Mouse (Mus musculus) neural tube, embryonic 15.5 days (tissue): ENCODE data around the gene Sema6c. TPM values are rescaled to one million over a fixed set of nuclear protein-coding genes. Genes with fewer than 3 reads are reported as not detected.

Source experiments
- ATAC-seq: fragments of 200-750 bp; cut with Nextera tagmentation; 2 replicates; pipeline ENCODE4 v1.8.0; 2017; ENCODE audit warnings: mild to moderate bottlenecking, moderate TSS enrichment, moderate library complexity; ENCODE audit not compliant: low FRiP score
- H3K27ac ChIP-seq: fragments of 300-500 bp; sonication (generic); replicated peaks from 2 replicates; pipeline ENCODE4 v1.5.1; 2015; ENCODE audit warnings: mild to moderate bottlenecking, inconsistent platforms
- H3K27me3 ChIP-seq: fragments of 300-500 bp; sonication (generic); replicated peaks from 2 replicates; pipeline ENCODE4 v1.6.1; 2015; ENCODE audit warnings: inconsistent platforms
- H3K36me3 ChIP-seq: fragments of 300-500 bp; sonication (generic); 2 replicates; pipeline ENCODE4 v1.6.1; 2015; ENCODE audit warnings: inconsistent platforms
- H3K4me1 ChIP-seq: fragments of 300-500 bp; sonication (generic); 2 replicates; pipeline ENCODE4 v1.6.1; 2015; ENCODE audit warnings: inconsistent platforms
- H3K4me2 ChIP-seq: fragments of 300-500 bp; sonication (generic); 2 replicates; pipeline ENCODE4 v1.6.1; 2015; ENCODE audit warnings: inconsistent platforms, mild to moderate bottlenecking, moderate library complexity
- H3K4me3 ChIP-seq: fragments of 300-500 bp; sonication (generic); replicated peaks from 2 replicates; pipeline ENCODE4 v1.5.1; 2015; ENCODE audit warnings: mild to moderate bottlenecking, inconsistent platforms
- H3K9ac ChIP-seq: fragments of 300-500 bp; sonication (generic); replicated peaks from 2 replicates; pipeline ENCODE4 v1.6.1; 2015; ENCODE audit warnings: mild to moderate bottlenecking, inconsistent platforms
- H3K9me3 ChIP-seq: fragments of 300-500 bp; sonication (generic); replicated peaks from 2 replicates; pipeline ENCODE4 v1.6.1; 2016; ENCODE audit warnings: inconsistent platforms
- WGBS: fragments of 180-500 bp; shearing (Covaris S2); methylation state at CpG from one replicate; pipeline ENCODE4 v1.1.7; 2015; ENCODE audit warnings: mixed read lengths; 5-methylcytosine and 5-hydroxymethylcytosine counted together
- polyA plus RNA-seq: library from polyadenylated mRNA; unstranded; fragments of >200 nt; fragmentation: Nextera tagmentation; extraction: Ambion mirVana; gene quantifications from 2 replicates; pipeline ENCODE4 v1.2.1, GENCODE M21; 2015

Sema6c gene
- polyA plus RNA-seq, 1 experiment from 2014 or later = 24.4 TPM

GRCm38 (mm10) chr3:95173256-95173949, 13.1 kb downstream of the Sema6c start:
- Histone ChIP-seq H3K4me2 (peak overlapping the region; percentile 51), H3K9ac (no peak overlapping the region), H3K4me3 (peak overlapping the region; percentile 14), H3K27ac (no peak overlapping the region), H3K4me1 (peaks cover 20% of the 10 kb centered on the region), H3K27me3 (peaks cover 42% of the 10 kb centered on the region), H3K9me3 (no peaks in the 10 kb centered on the region), H3K36me3 (peaks cover 50% of the 10 kb centered on the region)
- ATAC-seq = 0 out of 2 replicates have a peak, but pooled peaks have one; percentile 26
- 7% methylated on average over 56 of the region's 58 CpGs for WGBS

GRCm38 (mm10) chr3:95174011-95174592, 13.8 kb downstream of the Sema6c start:
- ATAC-seq = peak; percentile 49
- peaks cover 43% of the 10 kb centered on the region for H3K36me3 ChIP-seq
- no peaks in the 10 kb centered on the region for H3K9me3 ChIP-seq
- H3K4me2 ChIP-seq = peak overlapping the region; percentile 51
- peaks cover 35% of the 10 kb centered on the region for H3K27me3 ChIP-seq
- H3K9ac ChIP-seq = no peak overlapping the region
- H3K4me3 ChIP-seq = no peak overlapping the region
- H3K4me1 ChIP-seq = peaks cover 20% of the 10 kb centered on the region
- 10% methylated on average over 16 of the region's 16 CpGs for WGBS
- H3K27ac ChIP-seq = no peak overlapping the region

DNA sequence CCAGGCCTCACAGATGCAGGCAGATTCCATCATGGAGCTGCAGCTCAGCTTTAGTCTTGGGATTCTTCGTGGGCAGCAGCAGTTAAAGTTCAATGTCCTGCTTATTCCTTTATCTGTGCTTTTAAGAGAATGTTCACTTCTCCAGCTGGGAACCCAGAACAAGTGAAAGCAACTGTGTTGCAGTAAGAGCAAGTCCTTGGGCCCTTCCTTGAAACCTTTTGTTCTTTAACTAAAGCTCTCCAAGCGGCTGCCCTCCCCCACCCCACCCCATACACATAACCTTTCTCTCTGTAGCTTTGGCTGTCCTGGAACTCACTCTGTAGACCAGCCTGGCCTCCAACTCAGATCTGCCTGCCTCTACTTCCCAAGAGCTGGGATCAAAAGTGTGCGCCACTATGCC, 16.2 kb downstream of the Sema6c start:
- H3K36me3 ChIP-seq = peaks cover 19% of the 10 kb centered on the region
- H3K9me3 ChIP-seq = no peaks in the 10 kb centered on the region
- WGBS = 75% methylated on average over 3 of the region's 3 CpGs
- H3K27me3 ChIP-seq = peaks cover 11% of the 10 kb centered on the region
- H3K9ac ChIP-seq = no peak overlapping the region
- H3K4me1 ChIP-seq = peaks cover 20% of the 10 kb centered on the region
- no peak overlapping the region for H3K4me2 ChIP-seq
- no peak overlapping the region for H3K27ac ChIP-seq
- no peak overlapping the region for H3K4me3 ChIP-seq
- no peak for ATAC-seq

GRCm38 (mm10) chr3:95177583-95177982, 17.3 kb downstream of the Sema6c start:
- H3K27me3 ChIP-seq = 0 out of 2 replicates have a peak, but pooled peaks cover under 1% of the 10 kb centered on the region
- no peaks in the 10 kb centered on the region for H3K9me3 ChIP-seq
- H3K9ac ChIP-seq = no peak overlapping the region
- ATAC-seq = no peak
- no peak overlapping the region for H3K27ac ChIP-seq
- H3K4me2 ChIP-seq = no peak overlapping the region
- H3K4me3 ChIP-seq = no peak overlapping the region
- peaks cover 10% of the 10 kb centered on the region for H3K36me3 ChIP-seq
- H3K4me1 ChIP-seq = peaks cover 16% of the 10 kb centered on the region
- WGBS = 64% methylated on average over 6 of the region's 6 CpGs

GRCm38 (mm10) chr3:95178948-95179347, 18.7 kb downstream of the Sema6c start:
- Histone ChIP-seq H3K9me3 (no peaks in the 10 kb centered on the region), H3K4me2 (no peak overlapping the region), H3K36me3 (peaks cover 12% of the 10 kb centered on the region; the same call in 1 of the 2 replicates), H3K4me1 (peaks cover 3% of the 10 kb centered on the region; the same call in 1 of the 2 replicates), H3K4me3 (no peak overlapping the region), H3K27me3 (no peaks in the 10 kb centered on the region), H3K9ac (no peak overlapping the region), H3K27ac (no peak overlapping the region)
- WGBS = 88% methylated on average over 5 of the region's 5 CpGs
- no peak for ATAC-seq

GRCm38 (mm10) chr3:95179890-95180289, 19.6 kb downstream of the Sema6c start:
- Histone ChIP-seq H3K4me3 (no peak overlapping the region), H3K9me3 (no peaks in the 10 kb centered on the region), H3K27me3 (no peaks in the 10 kb centered on the region), H3K9ac (no peak overlapping the region), H3K4me2 (no peak overlapping the region), H3K4me1 (no peaks in the 10 kb centered on the region), H3K27ac (no peak overlapping the region), H3K36me3 (peaks cover 20% of the 10 kb centered on the region)
- WGBS = 70% methylated on average over 3 of the region's 3 CpGs
- ATAC-seq = no peak

GRCm38 (mm10) chr3:95181841-95182240, 21.6 kb downstream of the Sema6c start:
- H3K27ac ChIP-seq = no peak overlapping the region

GRCm38 (mm10) chr3:95184796-95185577, 24.7 kb downstream of the Sema6c start:
- peaks cover 68% of the 10 kb centered on the region for H3K36me3 ChIP-seq
- H3K9me3 ChIP-seq = no peaks in the 10 kb centered on the region
- H3K4me2 ChIP-seq = no peak overlapping the region
- H3K4me1 ChIP-seq = no peaks in the 10 kb centered on the region
- 91% methylated on average over 9 of the region's 9 CpGs for WGBS
- H3K27ac ChIP-seq = no peak overlapping the region
- H3K4me3 ChIP-seq = no peak overlapping the region
- H3K9ac ChIP-seq = no peak overlapping the region
- H3K27me3 ChIP-seq = no peaks in the 10 kb centered on the region
- ATAC-seq = no peak

More at GRCm38 (mm10) chr3:95181841-95182240, 21.6 kb downstream of the Sema6c start:
- Histone ChIP-seq H3K4me3 (no peak overlapping the region), H3K9me3 (no peaks in the 10 kb centered on the region), H3K36me3 (peaks cover 37% of the 10 kb centered on the region), H3K9ac (no peak overlapping the region), H3K4me1 (no peaks in the 10 kb centered on the region), H3K27me3 (no peaks in the 10 kb centered on the region), H3K4me2 (no peak overlapping the region)
- 76% methylated on average over 1 of the region's 1 CpGs for WGBS
- no peak for ATAC-seq

GRCm38 (mm10) chr3:95186100-95186499, 25.8 kb downstream of the Sema6c start:
- no peak overlapping the region for H3K9ac ChIP-seq
- H3K27ac ChIP-seq = no peak overlapping the region
- ATAC-seq = no peak
- no peak overlapping the region for H3K4me2 ChIP-seq
- peaks cover 74% of the 10 kb centered on the region for H3K36me3 ChIP-seq
- no peaks in the 10 kb centered on the region for H3K9me3 ChIP-seq
- no peaks in the 10 kb centered on the region for H3K27me3 ChIP-seq
- WGBS = 96% methylated on average over 2 of the region's 2 CpGs
- no peak overlapping the region for H3K4me3 ChIP-seq
- no peaks in the 10 kb centered on the region for H3K4me1 ChIP-seq

DNA sequence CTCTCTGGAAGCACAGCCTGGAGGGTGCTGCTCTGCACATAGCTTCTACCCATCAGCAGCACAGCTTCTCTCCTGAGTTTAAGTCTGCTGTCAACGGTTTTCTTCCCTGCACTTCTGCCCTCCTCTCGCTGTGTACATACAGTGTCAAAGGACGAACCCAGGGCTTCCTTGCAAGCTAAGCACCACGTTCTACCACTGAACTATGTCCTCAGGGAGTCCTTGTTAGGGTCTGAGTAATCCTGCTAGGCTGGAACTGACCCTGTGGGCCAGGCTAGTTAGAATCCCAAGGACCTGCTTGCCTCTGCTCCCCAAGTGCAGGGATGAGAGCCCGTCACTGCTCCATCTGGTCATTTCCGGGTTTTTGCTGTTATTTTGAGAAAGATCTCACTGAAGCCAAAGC, 26.6 kb downstream of the Sema6c start:
- Histone ChIP-seq H3K27ac (no peak overlapping the region), H3K9ac (no peak overlapping the region), H3K27me3 (no peaks in the 10 kb centered on the region), H3K36me3 (peaks cover 74% of the 10 kb centered on the region), H3K4me1 (no peaks in the 10 kb centered on the region), H3K4me3 (no peak overlapping the region), H3K9me3 (no peaks in the 10 kb centered on the region), H3K4me2 (no peak overlapping the region)
- ATAC-seq = no peak
- WGBS = 93% methylated on average over 6 of the region's 6 CpGs

DNA sequence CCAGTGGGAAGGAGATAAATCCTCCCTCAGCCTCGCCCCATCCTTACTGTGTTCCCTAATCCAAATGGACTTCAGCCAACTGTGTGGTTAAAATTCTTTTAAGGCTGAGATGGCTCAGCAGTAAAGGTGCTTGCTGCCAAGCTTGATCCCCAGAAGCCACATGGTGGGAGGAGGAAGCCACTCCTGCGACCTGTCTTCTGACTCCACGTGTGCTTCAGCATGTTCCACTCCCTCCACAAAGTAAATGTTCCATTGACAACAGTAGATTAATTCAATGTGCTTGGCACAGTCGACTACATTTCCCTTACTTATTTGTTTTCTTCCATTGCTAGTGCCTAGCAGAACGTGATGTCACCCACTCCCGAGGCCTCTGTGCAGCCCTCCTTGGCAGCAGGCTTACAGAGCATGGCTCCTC, 34.5 kb downstream of the Sema6c start:
- no peak overlapping the region for H3K9ac ChIP-seq
- no peak for ATAC-seq
- H3K4me3 ChIP-seq = no peak overlapping the region
- no peak overlapping the region for H3K27ac ChIP-seq
- H3K9me3 ChIP-seq = no peaks in the 10 kb centered on the region
- H3K4me2 ChIP-seq = no peak overlapping the region
- no peaks in the 10 kb centered on the region for H3K4me1 ChIP-seq
- no peaks in the 10 kb centered on the region for H3K27me3 ChIP-seq
- peaks cover 54% of the 10 kb centered on the region for H3K36me3 ChIP-seq
- WGBS = 80% methylated on average over 6 of the region's 6 CpGs
